Mouse (Mus musculus) liver, embryonic 16.5 days (tissue): ENCODE results near the gene Glis1. TPM values are rescaled to one million over a fixed set of nuclear protein-coding genes. Genes with fewer than 3 reads are reported as not detected.

Experiments used
- ATAC-seq: fragments of 200-750 bp; cut with Nextera tagmentation; 2 replicates; pipeline ENCODE4 v1.8.0; 2017; ENCODE audit warnings: low read depth, mild to moderate bottlenecking, moderate number of reproducible peaks, moderate library complexity
- H3K27ac ChIP-seq: fragments of 300-500 bp; sonication (generic); 2 replicates; pipeline ENCODE4 v1.5.1; 2014; ENCODE audit warnings: mild to moderate bottlenecking, low read length
- H3K27me3 ChIP-seq: fragments of 300-500 bp; sonication (generic); 2 replicates; pipeline ENCODE4 v1.6.1; 2014; ENCODE audit warnings: low read depth, low read length, mixed read lengths; ENCODE audit not compliant: control insufficient read depth, insufficient read depth
- H3K36me3 ChIP-seq: fragments of 300-500 bp; sonication (generic); 2 replicates; pipeline ENCODE4 v1.6.1; 2014; ENCODE audit warnings: mild to moderate bottlenecking; ENCODE audit not compliant: control insufficient read depth, insufficient read depth
- H3K4me1 ChIP-seq: fragments of 300-500 bp; sonication (generic); 2 replicates; pipeline ENCODE4 v1.6.1; 2014; ENCODE audit warnings: low read depth, low read length, mixed read lengths; ENCODE audit not compliant: control insufficient read depth
- H3K4me2 ChIP-seq: fragments of 300-500 bp; sonication (generic); 2 replicates; pipeline ENCODE4 v1.6.1; 2014; ENCODE audit warnings: low read depth, low read length, mixed read lengths
- H3K4me3 ChIP-seq: fragments of 300-500 bp; sonication (generic); 2 replicates; pipeline ENCODE4 v1.5.1; 2014; ENCODE audit warnings: low read depth, mild to moderate bottlenecking, low read length
- H3K9ac ChIP-seq: fragments of 300-500 bp; sonication (generic); 2 replicates; pipeline ENCODE4 v1.6.1; 2014; ENCODE audit warnings: low read depth, low read length
- H3K9me3 ChIP-seq: fragments of 300-500 bp; sonication (generic); replicated peaks from 2 replicates; pipeline ENCODE4 v1.6.1; 2016; ENCODE audit warnings: low read length; ENCODE audit not compliant: control insufficient read depth
- WGBS: fragments of 180-500 bp; shearing (Covaris S2); extraction: QIAGEN DNeasy Blood & Tissue Kit; methylation state at CpG from one replicate; pipeline ENCODE4 v1.1.7; 2014; ENCODE audit not compliant: insufficient replicate concordance; 5-methylcytosine and 5-hydroxymethylcytosine counted together
- polyA plus RNA-seq: library from polyadenylated mRNA; unstranded; fragments of >200 nt; fragmentation: Nextera tagmentation; extraction: Ambion mirVana; gene quantifications from 2 replicates; pipeline ENCODE4 v1.2.1, GENCODE M21; 2015

Gene Glis1
- polyA plus RNA-seq, 1 experiment from 2014 or later: 0.55 TPM

DNA sequence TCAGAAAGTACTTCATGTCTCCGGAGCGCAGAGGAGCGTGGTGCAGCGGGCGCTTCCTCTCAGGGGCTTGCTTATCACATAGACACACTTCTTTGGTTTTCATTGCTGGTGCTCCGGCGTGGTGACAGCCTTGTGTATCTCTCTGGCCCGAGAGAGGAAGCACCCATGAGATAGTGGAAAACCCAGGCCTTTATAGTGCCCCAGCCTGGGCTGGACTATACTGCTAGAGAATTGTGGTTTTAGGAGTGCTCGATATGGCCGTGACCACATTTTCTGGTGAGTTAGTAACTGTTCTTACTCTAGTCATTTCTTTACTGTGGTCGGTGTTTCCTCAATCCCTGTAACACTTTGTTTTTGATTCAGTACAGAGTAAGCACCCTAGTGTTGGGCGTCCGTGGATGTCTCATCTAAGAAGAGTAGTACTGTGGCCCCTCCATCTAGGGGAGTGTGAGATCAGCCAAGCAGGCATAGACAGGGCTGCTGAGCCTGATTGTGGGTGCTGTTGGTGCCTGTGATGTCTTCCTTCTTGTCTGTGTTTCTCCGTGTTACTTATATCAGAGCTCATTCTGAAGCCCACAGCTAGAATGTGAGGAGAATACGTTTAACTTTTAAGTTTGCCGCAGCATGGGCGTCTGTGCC is 171.7 kb downstream of the Glis1 start:
- WGBS: 24% methylated on average over 17 of the region's 17 CpGs
- H3K4me2 ChIP-seq: peak overlapping the region; percentile 47

DNA sequence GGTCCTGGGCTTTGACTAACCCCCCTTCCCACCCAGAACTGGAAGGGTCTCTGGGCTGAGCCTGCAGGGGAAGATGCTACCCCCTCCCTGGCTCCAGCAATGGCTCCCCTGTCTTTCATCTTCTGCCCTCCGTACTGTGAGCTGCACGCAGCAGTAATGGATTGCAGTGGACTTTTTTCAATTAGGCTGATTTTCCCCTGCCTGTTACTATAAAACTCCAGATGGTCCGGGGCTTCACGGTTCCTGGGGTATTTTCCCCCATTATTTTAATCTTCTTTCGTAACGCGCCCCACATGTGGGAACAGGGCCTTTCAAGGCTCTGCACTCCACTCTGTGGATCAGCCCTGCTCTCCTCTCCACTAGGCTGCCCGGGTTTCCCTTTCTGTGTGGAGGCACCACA is 175.4 kb downstream of the Glis1 start:
- H3K9me3 ChIP-seq: no peaks in the 10 kb centered on the region
- peaks cover 27% of the 10 kb centered on the region for H3K4me1 ChIP-seq
- no peaks in the 10 kb centered on the region for H3K27me3 ChIP-seq
- H3K36me3 ChIP-seq: no peaks in the 10 kb centered on the region
- H3K9ac ChIP-seq: no peak overlapping the region
- 75% methylated on average over 8 of the region's 8 CpGs for WGBS
- H3K4me3 ChIP-seq: no peak overlapping the region
- no peak for ATAC-seq
- H3K27ac ChIP-seq: no peak overlapping the region
- no peak overlapping the region for H3K4me2 ChIP-seq

More for the DNA sequence above, 171.7 kb downstream of the Glis1 start:
- 0 out of 2 replicates have a peak overlapping the region, but pooled peaks have one; percentile 5 for H3K4me3 ChIP-seq
- peak overlapping the region; percentile 74 for H3K27ac ChIP-seq
- H3K4me1 ChIP-seq: peaks cover 25% of the 10 kb centered on the region
- ATAC-seq: peak; percentile 92
- H3K36me3 ChIP-seq: no peaks in the 10 kb centered on the region
- H3K9me3 ChIP-seq: no peaks in the 10 kb centered on the region
- no peaks in the 10 kb centered on the region for H3K27me3 ChIP-seq
- peak overlapping the region; percentile 36; the same call in 1 of the 2 replicates for H3K9ac ChIP-seq

DNA sequence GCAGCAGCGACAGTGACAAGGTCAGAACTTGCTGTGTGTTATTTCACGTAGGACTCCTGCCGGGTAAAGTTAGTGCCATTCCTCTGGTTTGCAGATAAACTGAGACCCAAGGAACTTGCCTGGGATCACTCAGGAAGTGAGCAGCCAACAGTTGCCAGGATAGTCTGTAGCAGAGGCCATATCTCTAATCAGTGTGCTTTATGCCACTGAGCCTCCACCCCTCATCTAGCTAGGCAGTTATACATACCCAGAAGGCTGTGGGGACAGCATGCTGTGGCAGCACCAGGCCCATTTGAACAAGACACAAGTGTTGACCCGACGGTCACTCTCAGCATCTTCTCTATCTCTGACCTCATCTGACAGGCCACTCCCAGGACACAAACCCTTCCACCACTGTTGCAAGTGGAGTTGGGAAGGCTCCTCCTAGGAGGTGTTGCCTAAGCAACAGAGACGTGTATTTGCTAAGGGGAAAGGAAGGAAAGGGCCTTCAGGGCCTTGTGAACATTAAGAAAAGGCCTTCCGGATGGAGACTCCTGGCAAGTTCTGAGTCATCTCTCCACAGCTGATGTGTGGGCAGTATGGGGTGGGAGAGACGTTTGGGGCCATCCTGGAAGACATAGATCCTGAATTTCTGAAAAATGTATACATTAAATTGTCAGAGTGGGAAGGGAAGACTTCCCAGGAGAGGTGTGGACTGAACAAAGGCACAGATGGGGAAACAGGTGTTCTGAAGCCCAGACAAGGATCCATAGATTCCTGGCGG is 177.7 kb downstream of the Glis1 start:
- Histone ChIP-seq H3K4me2 (no peak overlapping the region), H3K9ac (no peak overlapping the region), H3K27me3 (no peaks in the 10 kb centered on the region), H3K36me3 (no peaks in the 10 kb centered on the region), H3K9me3 (no peaks in the 10 kb centered on the region), H3K4me1 (peaks cover 7% of the 10 kb centered on the region; the same call in 1 of the 2 replicates), H3K4me3 (no peak overlapping the region), H3K27ac (no peak overlapping the region)
- ATAC-seq: no peak
- 46% methylated on average over 9 of the region's 9 CpGs for WGBS

DNA sequence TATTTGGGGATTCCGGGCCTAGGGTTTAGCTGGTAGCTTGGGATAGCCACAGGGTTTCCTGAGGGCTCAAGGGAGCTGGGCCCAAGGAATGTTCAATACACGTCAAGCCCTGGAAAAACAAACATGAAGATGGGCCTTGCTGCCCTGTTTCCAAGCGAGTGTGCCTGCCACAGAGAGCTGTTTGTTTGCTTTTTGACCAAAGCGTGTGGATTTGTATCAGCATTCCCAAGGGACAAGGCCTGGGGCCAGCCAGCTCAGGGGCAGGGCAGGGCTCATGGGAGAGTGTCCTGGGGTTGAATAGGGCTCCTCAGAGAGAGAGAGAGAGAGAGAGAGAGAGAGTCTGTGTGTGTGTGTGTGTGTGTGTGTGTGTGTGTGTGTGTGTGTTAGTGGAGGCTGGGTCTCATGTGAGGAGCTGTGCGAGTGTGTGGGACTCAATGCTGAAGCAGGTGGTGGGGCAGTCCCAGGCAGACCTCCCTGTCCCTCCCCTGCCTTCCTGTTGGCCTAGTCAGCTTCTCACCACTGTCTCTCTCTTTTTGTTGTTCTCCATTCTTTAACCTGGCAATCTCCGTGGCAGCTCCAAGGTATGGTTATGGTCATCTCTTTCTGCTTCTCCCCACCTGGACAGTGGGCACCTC is 183.3 kb downstream of the Glis1 start:
- no peaks in the 10 kb centered on the region for H3K9me3 ChIP-seq
- H3K27me3 ChIP-seq: no peaks in the 10 kb centered on the region
- H3K4me1 ChIP-seq: no peaks in the 10 kb centered on the region
- H3K9ac ChIP-seq: no peak overlapping the region
- no peaks in the 10 kb centered on the region for H3K36me3 ChIP-seq
- no peak overlapping the region for H3K4me2 ChIP-seq
- H3K27ac ChIP-seq: no peak overlapping the region
- H3K4me3 ChIP-seq: no peak overlapping the region
- WGBS: 46% methylated on average over 6 of the region's 6 CpGs
- ATAC-seq: no peak

DNA sequence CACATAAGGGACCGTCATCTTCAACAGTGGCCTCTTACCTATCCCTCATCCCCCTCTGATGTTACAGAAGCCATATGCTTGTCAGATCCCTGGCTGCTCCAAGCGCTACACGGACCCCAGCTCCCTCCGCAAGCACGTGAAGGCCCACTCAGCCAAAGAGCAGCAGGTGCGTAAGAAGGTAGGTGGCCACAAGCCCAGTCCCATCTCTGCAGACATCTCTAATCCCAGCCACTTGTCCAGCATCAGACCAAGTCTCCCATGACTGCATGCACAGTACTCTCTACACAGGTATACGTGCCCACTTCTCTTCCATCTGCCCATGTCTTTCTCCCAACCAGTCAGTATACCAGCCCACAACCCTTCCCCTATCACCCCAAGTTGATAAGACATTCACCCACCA is 185.1 kb downstream of the Glis1 start:
- ATAC-seq: no peak
- no peak overlapping the region for H3K9ac ChIP-seq
- no peaks in the 10 kb centered on the region for H3K4me1 ChIP-seq
- H3K36me3 ChIP-seq: no peaks in the 10 kb centered on the region
- no peak overlapping the region for H3K27ac ChIP-seq
- no peaks in the 10 kb centered on the region for H3K27me3 ChIP-seq
- WGBS: 75% methylated on average over 7 of the region's 7 CpGs
- no peak overlapping the region for H3K4me3 ChIP-seq
- H3K9me3 ChIP-seq: no peaks in the 10 kb centered on the region
- H3K4me2 ChIP-seq: no peak overlapping the region

DNA sequence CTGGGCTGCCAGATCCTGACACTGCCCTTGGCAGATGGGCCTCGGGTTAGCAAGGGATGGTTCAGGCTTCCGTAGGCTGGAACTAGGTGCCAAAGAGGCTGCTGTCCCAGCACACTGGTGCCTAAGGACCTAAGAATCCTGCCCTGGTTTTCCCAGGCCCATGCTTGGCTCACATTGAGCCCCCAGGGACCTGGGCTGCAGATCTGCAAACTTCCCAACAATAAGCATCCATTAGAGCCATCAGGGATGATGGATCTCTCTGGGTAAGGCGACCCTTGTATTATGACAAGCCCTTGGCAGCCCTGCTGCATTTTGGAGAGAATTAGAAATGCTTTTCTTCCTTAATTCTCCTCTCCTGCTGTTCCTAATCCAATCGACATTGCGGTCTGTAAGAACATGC is 187.0 kb downstream of the Glis1 start:
- H3K4me1 ChIP-seq: no peaks in the 10 kb centered on the region
- H3K4me3 ChIP-seq: no peak overlapping the region
- WGBS: 72% methylated on average over 5 of the region's 5 CpGs
- H3K9me3 ChIP-seq: no peaks in the 10 kb centered on the region
- H3K27me3 ChIP-seq: no peaks in the 10 kb centered on the region
- H3K27ac ChIP-seq: no peak overlapping the region
- H3K36me3 ChIP-seq: no peaks in the 10 kb centered on the region
- no peak overlapping the region for H3K9ac ChIP-seq
- no peak for ATAC-seq
- H3K4me2 ChIP-seq: no peak overlapping the region

DNA sequence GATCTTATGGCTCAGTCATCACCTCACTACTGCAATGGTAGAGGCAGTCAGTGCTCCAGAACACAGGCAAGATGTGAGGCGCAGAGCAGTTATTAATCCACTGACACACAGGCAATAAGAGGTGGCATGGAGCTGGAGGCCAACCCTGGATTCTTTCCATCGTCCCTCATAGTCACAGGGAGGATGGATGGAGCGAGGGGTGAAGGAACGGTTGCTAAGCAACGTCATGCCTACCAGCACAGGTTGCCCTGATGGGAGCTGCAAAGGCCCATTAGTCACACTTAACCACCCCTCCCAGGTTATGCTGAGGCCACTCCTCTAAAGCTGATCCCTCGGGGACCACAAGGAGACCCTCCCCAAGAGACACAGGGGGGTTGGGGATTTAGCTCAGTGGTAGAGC is 187.9 kb downstream of the Glis1 start:
- no peak for ATAC-seq
- H3K4me3 ChIP-seq: no peak overlapping the region
- no peaks in the 10 kb centered on the region for H3K36me3 ChIP-seq
- H3K4me2 ChIP-seq: no peak overlapping the region
- H3K27me3 ChIP-seq: no peaks in the 10 kb centered on the region
- WGBS: 59% methylated on average over 6 of the region's 6 CpGs
- H3K9ac ChIP-seq: no peak overlapping the region
- no peak overlapping the region for H3K27ac ChIP-seq
- H3K9me3 ChIP-seq: no peaks in the 10 kb centered on the region
- no peaks in the 10 kb centered on the region for H3K4me1 ChIP-seq

DNA sequence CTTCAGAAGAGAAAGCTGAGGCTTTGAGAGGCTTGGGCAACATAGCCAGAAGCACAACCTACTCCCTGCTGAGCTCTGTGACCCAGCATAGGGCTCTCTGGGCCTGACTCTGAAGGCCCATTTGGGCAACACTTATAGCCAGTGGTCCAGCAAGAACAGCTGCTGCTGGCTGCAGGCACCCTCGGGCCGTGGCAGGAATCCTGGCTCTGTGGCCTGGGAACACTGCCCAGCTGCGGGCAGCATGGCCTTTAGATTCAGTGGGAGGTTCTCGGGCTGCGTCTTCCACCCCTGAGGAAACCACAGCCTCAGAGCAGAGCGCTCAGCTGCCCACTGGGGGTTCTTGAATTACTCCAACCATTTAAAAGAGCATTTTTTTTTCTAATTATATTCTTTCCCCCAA is 189.5 kb downstream of the Glis1 start:
- Histone ChIP-seq H3K4me2 (no peak overlapping the region), H3K27ac (no peak overlapping the region), H3K9ac (no peak overlapping the region), H3K4me3 (no peak overlapping the region), H3K36me3 (no peaks in the 10 kb centered on the region), H3K4me1 (no peaks in the 10 kb centered on the region), H3K27me3 (no peaks in the 10 kb centered on the region), H3K9me3 (no peaks in the 10 kb centered on the region)
- WGBS: 73% methylated on average over 6 of the region's 6 CpGs
- ATAC-seq: no peak

DNA sequence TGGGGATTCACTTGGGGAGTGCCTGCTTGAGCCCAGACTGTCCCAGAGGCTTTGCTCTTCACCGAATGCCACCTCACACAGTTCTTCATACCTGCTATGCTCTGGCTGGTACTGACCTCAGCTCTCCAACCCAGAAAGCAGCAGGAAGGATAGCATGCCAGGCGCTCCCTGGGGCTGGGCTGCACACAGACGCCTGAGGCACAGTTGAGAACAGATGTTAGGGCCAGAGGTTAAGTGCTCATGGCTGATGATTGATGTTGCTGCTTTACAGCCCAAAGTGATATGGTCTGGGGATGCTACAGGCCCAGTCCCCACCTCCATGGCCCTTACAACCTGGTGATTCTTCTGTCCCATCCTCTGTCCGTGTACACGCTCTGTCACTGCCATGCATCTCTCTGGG is 190.6 kb downstream of the Glis1 start:
- no peaks in the 10 kb centered on the region for H3K36me3 ChIP-seq
- no peaks in the 10 kb centered on the region for H3K4me1 ChIP-seq
- no peak overlapping the region for H3K27ac ChIP-seq
- H3K4me3 ChIP-seq: no peak overlapping the region
- WGBS: 65% methylated on average over 5 of the region's 5 CpGs
- H3K4me2 ChIP-seq: no peak overlapping the region
- H3K9ac ChIP-seq: no peak overlapping the region
- no peaks in the 10 kb centered on the region for H3K9me3 ChIP-seq
- ATAC-seq: no peak
- H3K27me3 ChIP-seq: no peaks in the 10 kb centered on the region
